Mouse (Mus musculus): Measurements from ENCODE around the gene Kif27.
"Not testable (repeated sequence)": the region's sequence is repeated elsewhere in the genome, so short reads cannot be mapped to it uniquely, and the experiment has no call there.

The Kif27 gene
- long read RNA-seq, experiment 1 = 0 reads
- long read RNA-seq, experiment 2 = 0 reads

- intact Hi-C loops (cut with DNase I) = no loop called here
Observed at GRCm38 (mm10) chr13:58358629-58359303, at the start of gene Kif27. Kif27 (minus strand) TSS chr13:58359122.

GRCm38 (mm10) chr13:58403243-58403642, 44.3 kb upstream of the Kif27 start, which contains the start of gene Hnrnpk:
Hnrnpk (minus strand) TSS chr13:58403343.
- intact Hi-C loops (cut with DNase I) = not testable (repeated sequence)

- intact Hi-C loops (cut with DNase I) = no loop called here
Observed at GRCm38 (mm10) chr13:58402744-58403110, 43.8 kb upstream of the Kif27 start.

- intact Hi-C loops (cut with DNase I) = no loop called here
Observed at GRCm38 (mm10) chr13:58402003-58402743, 43.3 kb upstream of the Kif27 start, which contains the start of gene Rmi1. Rmi1 (plus strand) TSS chr13:58402248.

GRCm38 (mm10) chr13:58401135-58402002, 42.4 kb upstream of the Kif27 start:
- intact Hi-C loops (cut with DNase I) = no loop called here

- intact Hi-C loops (cut with DNase I) = no loop called here
Observed at GRCm38 (mm10) chr13:58400576-58400975, 41.7 kb upstream of the Kif27 start.

GRCm38 (mm10) chr13:58397651-58398050, 38.7 kb upstream of the Kif27 start:
- intact Hi-C loops (cut with DNase I) = no loop called here

GRCm38 (mm10) chr13:58394392-58394791, 35.5 kb upstream of the Kif27 start:
- intact Hi-C loops (cut with DNase I) = loop anchor here (5.0 kb wide), 1 partner anchor 148 kb away; no protein-coding TSS in a partner anchor

GRCm38 (mm10) chr13:58389324-58389951, 30.5 kb upstream of the Kif27 start:
- intact Hi-C loops (cut with DNase I) = loop anchor here (10.0 kb wide), 2 partner anchors 235 to 375 kb away; partner anchors contain the start of gene Idnk

GRCm38 (mm10) chr13:58388379-58388778, 29.5 kb upstream of the Kif27 start:
- intact Hi-C loops (cut with DNase I) = loop anchor here (10.0 kb wide), 2 partner anchors 234 to 374 kb away; partner anchors contain the start of gene Idnk

GRCm38 (mm10) chr13:58387948-58388347, 29.0 kb upstream of the Kif27 start:
- intact Hi-C loops (cut with DNase I) = loop anchor here (2.0 to 10.0 kb wide), 3 partner anchors 101 to 373 kb away; partner anchors contain the start of gene Idnk

- intact Hi-C loops (cut with DNase I) = loop anchor here (10.0 kb wide), 2 partner anchors 231 to 371 kb away; partner anchors contain the start of gene Idnk
Observed at GRCm38 (mm10) chr13:58385547-58385920, 26.6 kb upstream of the Kif27 start.

- intact Hi-C loops (cut with DNase I) = loop anchor here (10.0 kb wide), 2 partner anchors 230 to 370 kb away; partner anchors contain the start of gene Idnk
Observed at GRCm38 (mm10) chr13:58384779-58385546, 26.0 kb upstream of the Kif27 start, which contains the start of gene 2210016F16Rik. 2210016F16Rik (minus strand) TSS chr13:58385225.

GRCm38 (mm10) chr13:58384371-58384770, 25.4 kb upstream of the Kif27 start:
- intact Hi-C loops (cut with DNase I) = loop anchor here (10.0 kb wide), 2 partner anchors 230 to 370 kb away; partner anchors contain the start of gene Idnk

GRCm38 (mm10) chr13:58373153-58373470, 14.2 kb upstream of the Kif27 start:
- intact Hi-C loops (cut with DNase I) = no loop called here

GRCm38 (mm10) chr13:58372278-58373152, 13.6 kb upstream of the Kif27 start:
- intact Hi-C loops (cut with DNase I) = no loop called here

- intact Hi-C loops (cut with DNase I) = loop anchor here (5.0 kb wide), 1 partner anchor 37 kb away; no protein-coding TSS in a partner anchor
Observed at GRCm38 (mm10) chr13:58368835-58369234, 9.9 kb upstream of the Kif27 start.

- intact Hi-C loops (cut with DNase I) = loop anchor here (5.0 kb wide), 1 partner anchor 35 kb away; no protein-coding TSS in a partner anchor
Observed at GRCm38 (mm10) chr13:58367641-58368040, 8.7 kb upstream of the Kif27 start.

All from adrenal gland (tissue).